Mouse (Mus musculus) spleen, adult 2 months (tissue): ENCODE data around the gene 1520401A03Rik. TPM values are rescaled to one million over a fixed set of nuclear protein-coding genes. Genes with fewer than 3 reads are reported as not detected.

ENCODE experiments used
- DNase-seq, 2 experiments: peaks; one replicate each; pipeline versions ENCODE4 v3.0.0 to v3.0.0-alpha.2; 2012 to 2021; ENCODE audit warnings: low spot score in 2 of 2, low read depth in 1 of 2
- H3K27ac ChIP-seq: fragments of 200-500 bp; 2 replicates; pipeline ENCODE4 v1.5.1; 2012; ENCODE audit warnings: low read length, inconsistent platforms; ENCODE audit not compliant: insufficient read depth
- H3K27me3 ChIP-seq: fragments of 200-500 bp; 2 replicates; pipeline ENCODE4 v1.6.1; 2012; ENCODE audit warnings: mild to moderate bottlenecking, moderate library complexity, low read length, inconsistent platforms; ENCODE audit not compliant: control insufficient read depth, insufficient read depth
- H3K36me3 ChIP-seq: fragments of 200-500 bp; 2 replicates; pipeline ENCODE4 v1.6.1; 2012; ENCODE audit warnings: mild to moderate bottlenecking, low read length, inconsistent platforms; ENCODE audit not compliant: control insufficient read depth, insufficient read depth
- H3K4me1 ChIP-seq: fragments of 200-500 bp; 2 replicates; pipeline ENCODE4 v1.6.1; 2011; ENCODE audit warnings: inconsistent platforms; ENCODE audit not compliant: control insufficient read depth, insufficient read depth, insufficient read length
- H3K4me3 ChIP-seq: fragments of 200-500 bp; 2 replicates; pipeline ENCODE4 v1.5.1; 2011; ENCODE audit warnings: mild to moderate bottlenecking, inconsistent platforms; ENCODE audit not compliant: insufficient read depth, insufficient read length; ENCODE audit errors: extremely low read depth
- CTCF ChIP-seq: fragments of 200-500 bp; IDR thresholded peaks from 2 replicates; pipeline ENCODE4 v1.5.1; 2011; ENCODE audit warnings: mild to moderate bottlenecking, inconsistent platforms; ENCODE audit not compliant: insufficient read depth, insufficient read length, insufficient replicate concordance; ENCODE audit errors: extremely low read depth
- POLR2A ChIP-seq: fragments of 200-500 bp; IDR thresholded peaks from 2 replicates; pipeline ENCODE4 v1.6.1; 2011; ENCODE audit warnings: low read depth, low read length, inconsistent platforms
- WGBS: fragments of 180-500 bp; shearing (Covaris S2); methylation state at CpG from one replicate; pipeline ENCODE4 v1.1.7; 2018; 5-methylcytosine and 5-hydroxymethylcytosine counted together
- polyA plus RNA-seq: library from polyadenylated mRNA; depleted of rRNA; stranded (reverse); fragments of >200 nt; gene quantifications from 2 replicates; pipeline ENCODE4 v1.2.3, GENCODE M21; 2012

1520401A03Rik gene
- polyA plus RNA-seq, 1 experiment: not detected

- Histone ChIP-seq H3K27me3 (peaks cover 31% of the 10 kb centered on the region), H3K27ac (no peak overlapping the region), H3K4me3 (no peak overlapping the region), H3K4me1 (peaks cover 26% of the 10 kb centered on the region), H3K36me3 (no peaks in the 10 kb centered on the region)
- no peak for DNase-seq
- no peak for TF ChIP-seq CTCF
- no peak for TF ChIP-seq POLR2A
- 53% methylated on average over 8 of the region's 8 CpGs for WGBS
Observed at GRCm38 (mm10) chr17:23744076-23744475, 21.5 kb upstream of the 1520401A03Rik start.

- Histone ChIP-seq H3K36me3 (no peaks in the 10 kb centered on the region), H3K4me1 (peaks cover 23% of the 10 kb centered on the region), H3K27me3 (peaks cover 33% of the 10 kb centered on the region), H3K4me3 (no peak overlapping the region), H3K27ac (no peak overlapping the region)
- no peak for TF ChIP-seq CTCF
- no peak for TF ChIP-seq POLR2A
- WGBS: 80% methylated on average over 12 of the region's 12 CpGs
- DNase-seq: no peak
Observed at GRCm38 (mm10) chr17:23742941-23743340, 20.4 kb upstream of the 1520401A03Rik start.

GRCm38 (mm10) chr17:23742210-23742793 lies 19.7 kb upstream of the 1520401A03Rik start:
- no peak overlapping the region for H3K27ac ChIP-seq
- 13% methylated on average over 44 of the region's 44 CpGs for WGBS
- peak in 1 of 2 experiments; percentile 44 for DNase-seq

GRCm38 (mm10) chr17:23741359-23742209 lies 19.0 kb upstream of the 1520401A03Rik start:
- TF ChIP-seq CTCF: no peak
- TF ChIP-seq POLR2A: no peak
- Histone ChIP-seq H3K27ac (no peak overlapping the region), H3K27me3 (peaks cover 33% of the 10 kb centered on the region), H3K36me3 (no peaks in the 10 kb centered on the region), H3K4me1 (peaks cover 20% of the 10 kb centered on the region), H3K4me3 (no peak overlapping the region)
- DNase-seq: no peak
- 52% methylated on average over 38 of the region's 38 CpGs for WGBS

More at GRCm38 (mm10) chr17:23742210-23742793, 19.7 kb upstream of the 1520401A03Rik start:
- no peak for TF ChIP-seq CTCF
- TF ChIP-seq POLR2A: no peak
- H3K36me3 ChIP-seq: no peaks in the 10 kb centered on the region
- H3K4me3 ChIP-seq: peak overlapping the region; percentile 38; the same call in 1 of the 2 replicates
- H3K27me3 ChIP-seq: peaks cover 33% of the 10 kb centered on the region
- H3K4me1 ChIP-seq: peaks cover 23% of the 10 kb centered on the region

- Histone ChIP-seq H3K27ac (no peak within 1 kb of the TSS), H3K4me1 (peaks cover 17% of the 10 kb centered on the region), H3K4me3 (peak within 1 kb of the TSS; percentile 63), H3K36me3 (no peaks in the 10 kb centered on the region), H3K27me3 (peaks cover 28% of the 10 kb centered on the region)
- DNase-seq: no peak
- WGBS: 2% methylated on average over 13 of the region's 13 CpGs
- TF ChIP-seq CTCF: no peak
- TF ChIP-seq POLR2A: no peak
Observed at GRCm38 (mm10) chr17:23740598-23741021, 18.0 kb upstream of the 1520401A03Rik start, which contains the start of gene Paqr4. TSS of gene Paqr4 (minus strand) at chr17:23740867.

GRCm38 (mm10) chr17:23740136-23740584 lies 17.6 kb upstream of the 1520401A03Rik start:
- TF ChIP-seq CTCF: no peak
- no peak for TF ChIP-seq POLR2A
- Histone ChIP-seq H3K36me3 (no peaks in the 10 kb centered on the region), H3K27me3 (peaks cover 24% of the 10 kb centered on the region), H3K4me1 (peaks cover 17% of the 10 kb centered on the region), H3K27ac (no peak overlapping the region), H3K4me3 (peak overlapping the region; percentile 63)
- under 1% methylated on average over 45 of the region's 46 CpGs for WGBS
- DNase-seq: peak in 1 of 2 experiments; percentile 70
